Mouse (Mus musculus) heart, postnatal 0 days (tissue): ENCODE data around the gene Agap1. TPM values are rescaled to one million over a fixed set of nuclear protein-coding genes. Genes with fewer than 3 reads are reported as not detected.
A peak's percentile ranks its signal among the peaks of the same experiment; 100 is the strongest.

Experiments used
- ATAC-seq: fragments of 200-750 bp; cut with Nextera tagmentation; 2 replicates; pipeline ENCODE4 v1.8.0; 2017; ENCODE audit warnings: low read depth, moderate number of reproducible peaks, moderate library complexity; ENCODE audit not compliant: insufficient read depth
- DNase-seq: peaks from one replicate; pipeline ENCODE4 v3.0.0-alpha.2; 2016; ENCODE audit warnings: low spot score
- H3K27ac ChIP-seq: fragments of 300-500 bp; sonication (generic); 2 replicates; pipeline ENCODE4 v1.5.1; 2014; ENCODE audit warnings: low read depth, mild to moderate bottlenecking
- H3K27me3 ChIP-seq: fragments of 300-500 bp; sonication (generic); 2 replicates; pipeline ENCODE4 v1.6.1; 2014; ENCODE audit warnings: low read length, mixed read lengths; ENCODE audit not compliant: control insufficient read depth, insufficient read depth
- H3K36me3 ChIP-seq: fragments of 300-500 bp; sonication (generic); replicated peaks from 2 replicates; pipeline ENCODE4 v1.6.1; 2014; ENCODE audit warnings: low read length, mixed read lengths; ENCODE audit not compliant: control insufficient read depth, insufficient read depth
- H3K4me1 ChIP-seq: fragments of 300-500 bp; sonication (generic); 2 replicates; pipeline ENCODE4 v1.6.1; 2014; ENCODE audit warnings: antibody characterized with exemption; ENCODE audit not compliant: control insufficient read depth, insufficient read depth
- H3K4me2 ChIP-seq: fragments of 300-500 bp; sonication (generic); 2 replicates; pipeline ENCODE4 v1.6.1; 2014; ENCODE audit warnings: low read depth, mild to moderate bottlenecking, low read length, moderate library complexity
- H3K4me3 ChIP-seq: fragments of 300-500 bp; sonication (generic); 2 replicates; pipeline ENCODE4 v1.5.1; 2014; ENCODE audit warnings: low read depth, low read length
- H3K9ac ChIP-seq: fragments of 300-500 bp; sonication (generic); replicated peaks from 2 replicates; pipeline ENCODE4 v1.6.1; 2014; ENCODE audit warnings: low read depth, low read length, mixed read lengths
- H3K9me3 ChIP-seq: fragments of 300-500 bp; sonication (generic); replicated peaks from 2 replicates; pipeline ENCODE4 v1.6.1; 2016; ENCODE audit warnings: low read length; ENCODE audit not compliant: control insufficient read depth
- CTCF ChIP-seq: IDR thresholded peaks from 2 replicates; pipeline ENCODE4 v1.5.1; 2016; ENCODE audit warnings: antibody characterized with exemption, control low read depth, low read depth
- EP300 ChIP-seq: IDR thresholded peaks from 2 replicates; pipeline ENCODE4 v1.6.1; 2016; ENCODE audit warnings: antibody characterized with exemption, low read depth
- WGBS: fragments of 180-500 bp; shearing (Covaris S2); extraction: QIAGEN DNeasy Blood & Tissue Kit; methylation state at CpG from one replicate; pipeline ENCODE4 v1.1.7; 2014; 5-methylcytosine and 5-hydroxymethylcytosine counted together
- polyA plus RNA-seq: library from polyadenylated mRNA; unstranded; fragments of >200 nt; fragmentation: Nextera tagmentation; extraction: Ambion mirVana; gene quantifications from 2 replicates; pipeline ENCODE4 v1.2.1, GENCODE M21; 2015
- total RNA-seq: library from RNA; depleted of rRNA; stranded (reverse); fragments of >200 nt; gene quantifications from 2 replicates; pipeline ENCODE4 v1.2.3, GENCODE M21; 2014; ENCODE audit warnings: low replicate concordance

Agap1 gene
- total and polyA plus RNA-seq, 2 experiments from 2014 or later = 6.1 to 21.0 TPM

GRCm38 (mm10) chr1:89590994-89591393 is 136.4 kb downstream of the Agap1 start:
- DNase-seq (peak; percentile 39), ATAC-seq (no peak)
- Histone ChIP-seq H3K27ac (peak overlapping the region; percentile 71), H3K4me1 (peaks cover 54% of the 10 kb centered on the region), H3K4me2 (no peak overlapping the region), H3K36me3 (no peaks in the 10 kb centered on the region), H3K9me3 (no peaks in the 10 kb centered on the region), H3K9ac (no peak overlapping the region), H3K27me3 (no peaks in the 10 kb centered on the region), H3K4me3 (no peak overlapping the region)
- TF ChIP-seq CTCF = no peak
- no peak for TF ChIP-seq EP300
- 49% methylated on average over 7 of the region's 7 CpGs for WGBS

- 52% methylated on average over 4 of the region's 4 CpGs for WGBS
- H3K4me1 ChIP-seq = peaks cover 60% of the 10 kb centered on the region
- no peak for TF ChIP-seq EP300
- TF ChIP-seq CTCF = no peak
- H3K27ac ChIP-seq = 0 out of 2 replicates have a peak overlapping the region, but pooled peaks have one; percentile 17
- no peak overlapping the region for H3K4me2 ChIP-seq
- no peaks in the 10 kb centered on the region for H3K36me3 ChIP-seq
- H3K9ac ChIP-seq = no peak overlapping the region
- no peak overlapping the region for H3K4me3 ChIP-seq
- H3K27me3 ChIP-seq = no peaks in the 10 kb centered on the region
- no peak for DNase-seq
- H3K9me3 ChIP-seq = no peaks in the 10 kb centered on the region
- no peak for ATAC-seq
Measured at GRCm38 (mm10) chr1:89593219-89593618, 138.6 kb downstream of the Agap1 start.

GRCm38 (mm10) chr1:89594999-89595398 is 140.4 kb downstream of the Agap1 start:
- TF ChIP-seq CTCF = no peak
- no peak for TF ChIP-seq EP300
- H3K9ac ChIP-seq = no peak overlapping the region
- H3K27me3 ChIP-seq = no peaks in the 10 kb centered on the region
- H3K36me3 ChIP-seq = no peaks in the 10 kb centered on the region
- H3K4me1 ChIP-seq = peaks cover 73% of the 10 kb centered on the region
- DNase-seq = no peak
- H3K9me3 ChIP-seq = no peaks in the 10 kb centered on the region
- H3K4me2 ChIP-seq = 0 out of 2 replicates have a peak overlapping the region, but pooled peaks have one; percentile 3
- 79% methylated on average over 8 of the region's 8 CpGs for WGBS
- H3K4me3 ChIP-seq = no peak overlapping the region
- no peak for ATAC-seq
- H3K27ac ChIP-seq = peak overlapping the region; percentile 74

- no peak overlapping the region for H3K4me3 ChIP-seq
- 40% methylated on average over 7 of the region's 7 CpGs for WGBS
- H3K4me1 ChIP-seq = peaks cover 77% of the 10 kb centered on the region
- H3K4me2 ChIP-seq = peak overlapping the region; percentile 3; the same call in 1 of the 2 replicates
- H3K27me3 ChIP-seq = no peaks in the 10 kb centered on the region
- TF ChIP-seq CTCF (no peak), EP300 (no peak)
- no peaks in the 10 kb centered on the region for H3K9me3 ChIP-seq
- no peaks in the 10 kb centered on the region for H3K36me3 ChIP-seq
- ATAC-seq = no peak
- DNase-seq = no peak
- no peak overlapping the region for H3K9ac ChIP-seq
- peak overlapping the region; percentile 74 for H3K27ac ChIP-seq
Measured at GRCm38 (mm10) chr1:89595421-89595820, 140.8 kb downstream of the Agap1 start.

- Histone ChIP-seq H3K27me3 (no peaks in the 10 kb centered on the region), H3K27ac (peak overlapping the region; percentile 74; the same call in 1 of the 2 replicates), H3K4me3 (no peak overlapping the region), H3K36me3 (no peaks in the 10 kb centered on the region), H3K9me3 (no peaks in the 10 kb centered on the region), H3K4me2 (no peak overlapping the region), H3K4me1 (peaks cover 78% of the 10 kb centered on the region), H3K9ac (no peak overlapping the region)
- ATAC-seq (no peak), DNase-seq (no peak)
- TF ChIP-seq EP300 (no peak), CTCF (no peak)
- WGBS = 71% methylated on average over 2 of the region's 2 CpGs
Measured at GRCm38 (mm10) chr1:89596223-89596622, 141.6 kb downstream of the Agap1 start.

- H3K4me3 ChIP-seq = no peak overlapping the region
- no peak overlapping the region for H3K4me2 ChIP-seq
- H3K36me3 ChIP-seq = no peaks in the 10 kb centered on the region
- TF ChIP-seq EP300 = no peak
- TF ChIP-seq CTCF = no peak
- ATAC-seq (no peak), DNase-seq (no peak)
- no peaks in the 10 kb centered on the region for H3K27me3 ChIP-seq
- peaks cover 85% of the 10 kb centered on the region for H3K4me1 ChIP-seq
- no peak overlapping the region for H3K9ac ChIP-seq
- no peaks in the 10 kb centered on the region for H3K9me3 ChIP-seq
- H3K27ac ChIP-seq = peak overlapping the region; percentile 10
- WGBS = 72% methylated on average over 5 of the region's 5 CpGs
Measured at GRCm38 (mm10) chr1:89598906-89599305, 144.3 kb downstream of the Agap1 start.
